Mouse (Mus musculus) spleen, adult 10 weeks (tissue): ENCODE measurements around the gene Olfr294. TPM values are rescaled to one million over a fixed set of nuclear protein-coding genes. Genes with fewer than 3 reads are reported as not detected.

Source experiments
- polyA plus RNA-seq: library from polyadenylated mRNA; stranded (reverse); fragments of 350-450 nt; fragmentation: Illumina TruSeq; extraction: RNeasy Lipid Tissue Mini Kit (QIAGEN cat#74804); gene quantifications from one replicate; pipeline ENCODE4 v1.2.3, GENCODE M21; 2015; ENCODE audit warnings: low replicate concordance; ENCODE audit not compliant: insufficient read depth

Gene Olfr294
- polyA plus RNA-seq = not detected

DNA sequence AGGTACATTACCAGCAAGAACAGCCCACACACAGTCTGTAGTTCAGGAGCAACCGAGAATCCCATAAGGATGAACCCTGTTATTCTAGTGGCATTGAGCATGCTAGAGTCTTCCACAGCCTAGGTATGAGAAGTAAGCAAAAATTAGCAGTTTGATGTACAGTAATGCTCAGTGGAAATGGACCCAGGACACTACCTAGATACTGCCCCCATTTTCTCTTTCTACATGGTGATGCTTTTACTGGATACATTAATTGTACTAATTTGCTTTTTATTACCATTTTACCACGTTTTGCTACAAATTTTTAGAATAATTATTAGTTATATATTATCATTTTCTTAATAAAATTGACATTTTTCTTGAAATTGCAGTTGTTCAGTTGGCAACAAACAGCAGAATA, at the start of gene Olfr294:
Gene Olfr294, minus strand, starts transcription at position 101 of the 400 bp plus-strand sequence.

DNA sequence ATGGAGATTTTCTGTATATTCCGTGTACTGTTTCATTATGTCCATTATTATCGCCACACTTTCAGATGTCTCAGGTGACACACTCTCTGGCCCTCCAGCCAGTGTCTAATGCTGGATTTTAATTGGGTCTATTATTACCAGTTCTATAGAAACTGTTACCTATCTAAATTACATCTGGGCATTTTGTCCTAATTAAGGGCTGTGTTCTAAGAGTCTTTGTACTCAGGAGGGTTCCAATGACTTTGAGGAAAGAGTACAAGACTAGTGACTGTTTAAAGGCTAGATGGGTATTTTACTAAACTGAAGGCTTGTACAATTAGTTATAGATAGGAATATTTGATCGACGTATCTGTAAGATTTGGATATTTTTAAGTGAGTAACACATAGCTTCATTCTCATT, 32.3 kb upstream of the Olfr294 start, which contains the start of gene Olfr293:
Gene Olfr293, plus strand, starts transcription at position 301 of the 400 bp plus-strand sequence.

DNA sequence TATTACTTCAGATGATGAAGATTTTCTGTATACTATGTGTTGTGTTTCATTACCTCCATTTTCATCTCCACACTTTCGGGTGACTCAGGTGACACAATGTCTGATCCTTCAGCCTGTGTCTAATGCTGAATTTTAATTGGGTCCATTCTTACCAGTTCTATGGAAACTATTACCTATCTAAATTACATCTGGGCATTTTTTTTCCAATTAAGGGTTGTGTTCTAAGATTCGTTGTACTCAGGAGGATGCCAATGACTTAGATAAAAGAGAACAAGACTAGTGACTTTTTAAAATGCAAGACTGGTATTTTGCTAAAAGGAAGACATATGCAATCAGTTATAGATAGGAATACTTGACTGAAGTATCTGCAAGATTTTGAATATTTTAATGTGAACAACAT, 32.9 kb downstream of the Olfr294 start, which contains the start of gene Olfr295:
Gene Olfr295, plus strand, starts transcription at position 301 of the 400 bp plus-strand sequence.

Other genes with a start within 250 kb of the Olfr294 start
- gene Olfr305, start 249.7 kb downstream of the Olfr294 start, polyA plus RNA-seq = not detected
- gene Olfr304, start 230.0 kb downstream of the Olfr294 start, polyA plus RNA-seq = not detected
- not detected for gene Olfr303, start 218.9 kb downstream of the Olfr294 start, polyA plus RNA-seq
- not detected for gene Olfr301, start 212.8 kb downstream of the Olfr294 start, polyA plus RNA-seq
- not detected for gene Olfr299, start 156.7 kb downstream of the Olfr294 start, polyA plus RNA-seq
- gene Olfr298, start 124.2 kb downstream of the Olfr294 start, polyA plus RNA-seq = not detected
- gene Olfr297, start 96.7 kb downstream of the Olfr294 start, polyA plus RNA-seq = not detected
- gene Olfr295, start 32.8 kb downstream of the Olfr294 start, polyA plus RNA-seq = not detected
- gene Olfr293, start 32.4 kb upstream of the Olfr294 start, polyA plus RNA-seq = not detected
- gene Olfr292, start 71.7 kb upstream of the Olfr294 start, polyA plus RNA-seq = not detected
- gene Folh1, start 159.3 kb upstream of the Olfr294 start, polyA plus RNA-seq = 0.61 TPM
- not detected for gene Vmn2r77, start 178.4 kb upstream of the Olfr294 start, polyA plus RNA-seq